Mouse (Mus musculus) C2C12 (cell line): ENCODE results near the gene Cpt1b.

ENCODE experiments used
- CEBPB ChIP-seq: IDR thresholded peaks from one replicate; pipeline ENCODE4 v1.6.1; 2011; ENCODE audit warnings: low read depth, mild to moderate bottlenecking, control low read depth, moderate library complexity
- CTCF ChIP-seq: IDR thresholded peaks from one replicate; pipeline ENCODE4 v1.5.1; 2011; ENCODE audit not compliant: control insufficient read depth, insufficient read depth, insufficient read length
- FOSL1 ChIP-seq: IDR thresholded peaks from one replicate; pipeline ENCODE4 v1.8.0; 2011; ENCODE audit warnings: mild to moderate bottlenecking, low read length; ENCODE audit not compliant: poor library complexity, insufficient read depth, severe bottlenecking
- MAX ChIP-seq: IDR thresholded peaks from one replicate; pipeline ENCODE4 v1.6.1; 2011; ENCODE audit warnings: mild to moderate bottlenecking, control low read depth
- MYOD1 ChIP-seq: IDR thresholded peaks from one replicate; pipeline ENCODE4 v1.6.1; 2011; ENCODE audit warnings: low read depth; ENCODE audit not compliant: control insufficient read depth, insufficient read length
- MYOG ChIP-seq: IDR thresholded peaks from one replicate; pipeline ENCODE4 v1.6.1; 2011; ENCODE audit not compliant: control insufficient read depth, insufficient read length; ENCODE audit errors: extremely low read depth
- USF1 ChIP-seq: IDR thresholded peaks from one replicate; pipeline ENCODE4 v1.6.1; 2011; ENCODE audit warnings: low read depth, mild to moderate bottlenecking, control low read depth, moderate library complexity

DNA sequence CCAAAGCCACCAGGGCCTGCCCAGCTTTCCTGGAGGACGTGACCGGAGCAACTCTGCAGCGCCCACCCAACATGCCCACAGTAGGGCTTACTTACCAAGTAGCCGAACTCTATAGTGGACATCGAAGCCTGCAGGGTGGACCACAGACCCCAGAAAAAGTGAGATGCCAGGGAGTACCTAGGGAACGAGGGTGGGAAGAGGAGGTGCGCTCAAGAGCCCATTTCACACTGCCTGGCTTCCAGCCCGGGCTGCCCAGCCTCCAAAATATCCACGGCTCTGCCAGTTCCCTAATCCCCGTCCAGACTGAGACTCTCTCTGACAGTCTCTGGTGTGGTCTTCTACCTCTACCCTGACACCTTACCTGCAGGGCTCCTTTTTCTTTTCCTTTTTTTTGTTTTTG is 1.1 kb upstream of the Cpt1b start:
- no peak for TF ChIP-seq CTCF
- TF ChIP-seq USF1, result no peak
- no peak for TF ChIP-seq MYOG
- TF ChIP-seq MAX, result no peak
- TF ChIP-seq CEBPB, result no peak
- TF ChIP-seq FOSL1, result no peak
- TF ChIP-seq MYOD1, result no peak
